Mouse (Mus musculus) c-Kit-positive CD71-positive TER-119-negative erythroid progenitor cells, embryonic 14.5 days (primary cell): ENCODE data around the gene Rnf115.
"Not testable (repeated sequence)": the region's sequence is repeated elsewhere in the genome, so short reads cannot be mapped to it uniquely, and the experiment has no call there.

Experiments
- DNase-seq: peaks from one replicate; pipeline ENCODE4 v3.0.0-alpha.2; 2013; ENCODE audit warnings: low read depth

Gene Rnf115

DNA sequence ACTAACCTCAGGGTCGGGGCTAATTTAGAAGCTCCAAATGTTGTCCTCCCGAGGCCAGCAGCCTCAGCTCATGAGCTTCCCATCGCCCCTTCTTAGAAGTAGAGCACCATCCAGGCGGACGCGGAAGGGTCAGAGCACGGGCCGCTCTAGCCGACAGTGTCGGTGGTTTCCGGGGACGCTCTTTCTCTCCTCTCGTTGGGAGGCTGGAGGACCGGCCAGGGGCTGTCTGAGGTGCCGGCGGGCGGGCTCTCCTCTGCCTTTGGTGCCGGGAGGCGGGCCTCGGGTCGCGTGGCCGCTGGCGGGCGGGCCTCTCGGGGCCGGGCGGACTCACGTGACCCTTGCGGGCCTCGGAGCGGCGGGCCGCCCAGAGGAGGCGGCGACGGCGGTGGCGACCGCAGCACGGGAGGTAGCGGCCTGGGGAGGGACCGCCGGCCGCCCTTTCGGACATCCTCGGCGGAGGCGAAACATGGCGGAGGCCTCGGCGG, at the start of gene Rnf115, which contains the start of gene Polr3c:
Rnf115 (plus strand) TSS at position 322 of the 485 bp plus-strand sequence.
Polr3c (minus strand) TSS at position 286 of the 485 bp plus-strand sequence.
- DNase-seq = peak; percentile 86

GRCm38 (mm10) chr3:96678456-96678855, 49.0 kb upstream of the Rnf115 start:
- DNase-seq = no peak

- peak; percentile 50 for DNase-seq
Observed at GRCm38 (mm10) chr3:96679159-96679674, 48.2 kb upstream of the Rnf115 start.

GRCm38 (mm10) chr3:96680269-96680956, 47.1 kb upstream of the Rnf115 start:
- DNase-seq = no peak

DNA sequence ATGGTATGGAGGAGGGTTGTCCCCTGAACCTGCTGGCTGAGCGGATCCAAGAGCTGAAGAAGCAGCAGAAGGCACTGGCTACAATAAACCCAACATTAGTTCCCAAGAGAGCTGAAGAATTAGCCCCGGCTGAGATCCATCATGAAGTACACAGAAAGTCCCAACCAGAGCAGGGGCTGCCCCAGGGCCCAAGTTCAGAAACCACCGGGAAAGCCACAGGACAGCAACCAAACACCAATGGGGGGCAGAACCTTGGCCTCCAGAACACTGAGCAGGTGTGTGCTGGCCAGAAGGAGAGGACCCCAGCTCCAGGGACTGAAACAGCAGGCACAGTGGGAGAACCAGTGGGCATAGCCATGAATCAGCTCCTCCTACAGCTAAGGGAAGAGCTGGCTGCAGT, 44.0 kb upstream of the Rnf115 start:
- no peak for DNase-seq

DNA sequence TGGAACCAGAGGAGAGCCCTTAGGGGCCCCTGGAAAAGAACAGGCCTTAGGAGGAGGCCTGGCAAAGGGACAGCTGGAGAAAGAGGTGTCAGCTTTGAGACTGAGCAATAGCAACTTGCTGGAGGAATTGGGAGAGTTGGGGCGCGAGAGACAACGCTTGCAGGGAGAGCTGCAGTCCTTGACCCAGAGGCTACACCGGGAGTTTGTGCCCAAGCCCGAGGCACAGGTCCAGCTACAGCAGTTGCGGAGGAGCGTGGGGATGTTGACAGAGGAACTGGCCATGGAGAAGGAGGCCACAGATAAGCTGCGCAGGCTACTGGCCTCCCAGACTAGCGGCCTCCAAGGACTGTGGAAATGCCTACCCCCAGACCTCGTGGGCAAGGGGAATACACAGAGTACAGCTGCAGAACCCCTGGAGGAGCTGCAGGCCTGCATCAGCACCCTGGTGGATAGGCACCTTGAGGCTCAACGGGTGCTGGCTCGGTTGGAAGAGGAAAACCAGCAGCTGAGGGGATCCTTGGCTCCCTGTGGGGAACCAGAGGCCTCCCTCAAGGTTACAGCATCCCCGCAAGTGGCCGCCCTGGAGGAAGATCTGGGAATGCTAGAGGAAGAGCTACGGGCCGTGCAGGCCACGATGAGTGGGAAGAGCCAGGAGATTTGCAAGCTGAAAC, 43.2 kb upstream of the Rnf115 start:
- DNase-seq = no peak

GRCm38 (mm10) chr3:96684822-96685156, 42.7 kb upstream of the Rnf115 start:
- no peak for DNase-seq

DNA sequence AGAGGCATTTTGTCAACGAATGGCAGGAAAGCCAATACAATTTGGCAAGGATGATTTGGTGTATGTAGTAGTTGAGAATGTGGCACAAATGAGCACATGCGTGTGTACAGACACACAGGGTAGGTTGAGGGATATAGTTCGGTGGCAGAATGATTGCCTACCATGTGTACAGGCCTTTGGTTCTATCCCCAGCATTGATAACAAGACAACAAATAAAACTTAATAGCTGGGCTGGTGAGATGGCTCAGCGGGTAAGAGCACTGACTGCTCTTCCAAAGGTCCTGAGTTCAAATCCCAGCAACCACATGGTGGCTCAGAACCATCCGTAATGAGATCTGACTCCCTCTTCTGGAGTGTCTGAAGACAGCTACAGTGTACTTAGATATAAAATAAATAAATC, 41.4 kb upstream of the Rnf115 start:
- not testable (repeated sequence) for DNase-seq

- DNase-seq = no peak
Observed at GRCm38 (mm10) chr3:96688854-96689253, 38.6 kb upstream of the Rnf115 start.

GRCm38 (mm10) chr3:96690298-96690697, 37.2 kb upstream of the Rnf115 start:
- no peak for DNase-seq

- DNase-seq = no peak
Observed at GRCm38 (mm10) chr3:96692506-96692905, 35.0 kb upstream of the Rnf115 start.

- DNase-seq = no peak
Observed at GRCm38 (mm10) chr3:96693579-96693978, 33.9 kb upstream of the Rnf115 start.

GRCm38 (mm10) chr3:96696198-96696765, 31.2 kb upstream of the Rnf115 start, which contains the start of gene Pias3:
Gene Pias3, plus strand, starts transcription at chr3:96696384.
- peak; percentile 60 for DNase-seq

GRCm38 (mm10) chr3:96696766-96697732, 30.4 kb upstream of the Rnf115 start:
- DNase-seq = peak; percentile 68

- no peak for DNase-seq
Observed at GRCm38 (mm10) chr3:96698993-96699690, 28.3 kb upstream of the Rnf115 start.

- peak; percentile 59 for DNase-seq
Observed at GRCm38 (mm10) chr3:96700376-96700775, 27.1 kb upstream of the Rnf115 start.

DNA sequence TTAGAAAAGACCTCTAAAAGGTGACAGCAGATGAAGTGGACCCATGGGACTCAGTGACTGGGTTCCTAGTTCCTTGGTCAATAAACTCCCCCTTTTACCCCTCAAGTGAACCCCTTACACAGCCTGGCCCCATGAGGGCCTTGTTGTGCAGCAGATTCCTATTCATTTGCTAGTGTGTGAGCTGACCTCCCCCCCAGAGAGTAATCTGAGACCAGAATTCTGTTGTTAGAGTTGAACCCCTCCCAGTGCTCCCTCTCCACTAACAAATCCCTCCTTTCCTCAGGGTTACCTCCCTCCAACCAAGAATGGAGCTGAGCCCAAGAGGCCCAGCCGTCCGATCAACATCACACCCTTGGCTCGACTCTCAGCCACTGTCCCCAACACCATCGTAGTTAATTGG, 26.5 kb upstream of the Rnf115 start:
- no peak for DNase-seq

GRCm38 (mm10) chr3:96704778-96705177, 22.7 kb upstream of the Rnf115 start:
- DNase-seq = no peak

DNA sequence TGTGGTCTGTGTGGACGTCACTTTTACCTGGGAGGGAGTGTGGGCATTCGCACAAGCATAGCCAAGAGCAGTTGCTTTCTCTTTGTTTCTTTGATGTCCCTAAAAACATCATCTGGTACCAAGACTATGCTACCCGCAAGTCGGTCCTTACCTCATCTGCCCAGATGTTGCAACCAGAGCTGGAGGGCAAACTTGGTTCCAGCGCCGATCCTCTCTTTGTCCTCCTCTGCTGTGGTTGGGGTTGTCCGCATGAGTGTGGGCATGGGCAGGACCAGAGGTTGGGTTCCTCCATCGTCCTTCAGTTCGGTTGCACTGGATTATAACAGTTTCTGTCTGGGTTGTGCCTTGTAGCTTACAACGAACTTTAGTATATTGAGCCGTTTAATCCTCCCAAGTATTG, 21.2 kb upstream of the Rnf115 start:
- DNase-seq = no peak

- DNase-seq = no peak
Observed at GRCm38 (mm10) chr3:96706984-96707383, 20.5 kb upstream of the Rnf115 start.
